In the genomic region with DNA sequence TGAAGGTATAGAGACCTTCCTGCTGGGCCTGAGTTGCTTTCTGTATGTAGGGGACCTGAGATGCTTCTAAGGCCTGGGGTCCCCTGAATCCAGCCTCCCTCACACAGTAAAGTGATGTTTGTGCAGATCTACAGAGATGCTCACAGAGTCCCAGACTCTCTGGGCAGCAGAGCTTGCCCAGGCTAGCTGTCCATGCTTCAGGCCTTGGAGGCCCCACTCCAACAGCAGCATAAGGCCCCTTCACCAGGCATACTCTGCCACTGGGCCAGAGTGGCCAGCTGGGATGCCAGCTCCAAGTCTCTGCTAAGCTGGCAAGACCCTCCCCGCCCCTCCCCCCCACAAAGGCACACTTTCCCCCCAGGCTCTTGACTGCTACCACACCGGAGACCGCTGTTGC, we compare ENCODE assay signal across 20 mouse cellular contexts. TPM values are rescaled to one million over a fixed set of nuclear protein-coding genes. Genes with fewer than 3 reads are reported as not detected.
DNase-seq lines count a peak whose midpoint lies in the region; ATAC-seq and TF ChIP-seq lines count a peak whose summit lies in the region.
"Had no signal": no experiment of that assay in that cellular context is flagged by ENCODE, and none has a peak within 500 bp of the region (broad histone marks: within the 10 kb centered on the region; RNA-seq: fewer than 3 reads in every experiment).

No protein-coding gene starts in this region.

- 10% methylated on average over 3 of the region's 3 CpGs for WGBS in midbrain, embryonic 10.5 days
- 13% methylated on average over 2 of the region's 3 CpGs for WGBS in midbrain, postnatal 0 days
- 2% methylated on average over 3 of the region's 3 CpGs for WGBS in midbrain, embryonic 11.5 days

- ATAC-seq in midbrain, postnatal 0 days (ENCODE audit: low FRiP score) = no peak
- ATAC-seq in midbrain, embryonic 11.5 days (ENCODE audit: low FRiP score) = no peak

- TF ChIP-seq CTCF in midbrain, postnatal 0 days (IDR thresholded peaks at IDR 0.05) = no peak

- H3K36me3 ChIP-seq in midbrain, embryonic 10.5 days = no peaks in the 10 kb centered on the region
- H3K36me3 ChIP-seq in midbrain, postnatal 0 days (ENCODE audit: insufficient read depth, low read length) = no peaks in the 10 kb centered on the region
- no peaks in the 10 kb centered on the region for H3K36me3 ChIP-seq in midbrain, embryonic 11.5 days (ENCODE audit: control insufficient read depth, insufficient read depth, low read length)
- H3K36me3 ChIP-seq: embryonic facial prominence, embryonic 12.5 days; G1E had no signal

- H3K4me3 ChIP-seq in midbrain, embryonic 10.5 days = no peak overlapping the region
- no peak overlapping the region for H3K4me3 ChIP-seq in midbrain, postnatal 0 days (ENCODE audit: low read depth, low read length)
- H3K4me3 ChIP-seq in midbrain, embryonic 11.5 days (ENCODE audit: low read depth, low read length) = no peak overlapping the region
- H3K4me3 ChIP-seq: embryonic facial prominence, embryonic 12.5 days; megakaryocyte, embryonic 14.5 days had no signal

- H3K9me3 ChIP-seq in midbrain, embryonic 10.5 days (replicated peaks) = no peaks in the 10 kb centered on the region
- H3K9me3 ChIP-seq in midbrain, postnatal 0 days (ENCODE audit: low read length) = no peaks in the 10 kb centered on the region
- H3K9me3 ChIP-seq in midbrain, embryonic 11.5 days (ENCODE audit: control insufficient read depth, low read length) = no peaks in the 10 kb centered on the region
- H3K9me3 ChIP-seq: embryonic facial prominence, embryonic 12.5 days; G1E; megakaryocyte, embryonic 14.5 days had no signal

- H3K4me2 ChIP-seq in midbrain, postnatal 0 days (ENCODE audit: low read depth, low read length, poor library complexity, severe bottlenecking) = no peak overlapping the region
- H3K4me2 ChIP-seq in midbrain, embryonic 11.5 days = 0 out of 2 replicates have a peak overlapping the region, but pooled peaks have one; percentile 4
- H3K4me2 ChIP-seq: embryonic facial prominence, embryonic 12.5 days; lung, embryonic 14.5 days had no signal

- peaks cover 99% of the 10 kb centered on the region for H3K27me3 ChIP-seq in midbrain, embryonic 10.5 days (ENCODE audit: low read depth, poor library complexity, severe bottlenecking)
- H3K27me3 ChIP-seq in midbrain, postnatal 0 days (ENCODE audit: insufficient read depth, low read length) = peaks cover 45% of the 10 kb centered on the region
- H3K27me3 ChIP-seq in midbrain, embryonic 11.5 days (ENCODE audit: control insufficient read depth, insufficient read depth, low read length) = peaks cover 83% of the 10 kb centered on the region

- DNase-seq in embryo, embryonic 9.5 days (ENCODE audit: extremely low spot score) = peak; percentile 29
- DNase-seq in embryo, embryonic 10 days (ENCODE audit: low spot score) = no peak
- peak; percentile 42 for DNase-seq in midbrain, embryonic 10.5 days (ENCODE audit: low spot score)
- no peak for DNase-seq in midbrain, postnatal 0 days (ENCODE audit: low spot score)
- peak; percentile 93 for DNase-seq in midbrain, embryonic 11.5 days (ENCODE audit: low spot score, missing footprints)
- no peak for DNase-seq in frontal cortex, adult 2 months (ENCODE audit: extremely low spot score in 1 of 2, low spot score in 1 of 2)
- no peak for DNase-seq in kidney, postnatal 10 days
- DNase-seq in urinary bladder, postnatal 4 days (ENCODE audit: low spot score in 2 of 2) = no peak
- DNase-seq: adrenal gland, postnatal 36 days; B cell, adult 2 months; heart, postnatal 36 days; kidney, postnatal 36 days; layer of hippocampus, postnatal 36 days; lung, embryonic 14.5 days; right cerebral cortex, postnatal 4 days; thymus, postnatal 14 days had no signal

- H3K27ac ChIP-seq in midbrain, embryonic 10.5 days (replicated peaks) = peak overlapping the region; percentile 69
- H3K27ac ChIP-seq in midbrain, postnatal 0 days (ENCODE audit: low read depth, low read length) = no peak overlapping the region
- H3K27ac ChIP-seq in midbrain, embryonic 11.5 days (ENCODE audit: low read depth, low read length) = peak overlapping the region; percentile 52
- H3K27ac ChIP-seq: embryonic facial prominence, embryonic 12.5 days had no signal

- H3K4me1 ChIP-seq in midbrain, embryonic 10.5 days = peaks cover 63% of the 10 kb centered on the region
- H3K4me1 ChIP-seq in midbrain, postnatal 0 days (ENCODE audit: insufficient read depth, low read length) = no peaks in the 10 kb centered on the region
- H3K4me1 ChIP-seq in midbrain, embryonic 11.5 days (ENCODE audit: control insufficient read depth, insufficient read depth, low read length) = peaks cover 22% of the 10 kb centered on the region
- H3K4me1 ChIP-seq: embryonic facial prominence, embryonic 12.5 days had no signal

- H3K9ac ChIP-seq in midbrain, postnatal 0 days (replicated peaks; ENCODE audit: low read length, poor library complexity, severe bottlenecking) = no peak overlapping the region
- H3K9ac ChIP-seq in midbrain, embryonic 11.5 days (ENCODE audit: low read length) = no peak overlapping the region
- H3K9ac ChIP-seq: embryonic facial prominence, embryonic 12.5 days; lung, embryonic 14.5 days had no signal

RNA-seq across cellular contexts. Expression of gene Uncx, which starts 5.6 kb away (rescaled TPM):
- polyA plus RNA-seq in midbrain, embryonic 10.5 days (2016; fragmentation: Nextera tagmentation; extraction: Ambion mirVana) = 18.8 and 36.7 TPM in 2 replicates
- total RNA-seq in midbrain, postnatal 0 days (2014; rRNA removed) = 21.2 and 24.3 TPM in 2 replicates
- 15.5 and 20.0 TPM in 2 replicates for polyA plus RNA-seq in midbrain, postnatal 0 days (2015; fragmentation: Nextera tagmentation; extraction: Ambion mirVana)
- 41.8 and 46.4 TPM in 2 replicates for polyA plus RNA-seq in midbrain, embryonic 11.5 days (2014; fragmentation: Nextera tagmentation; extraction: Ambion mirVana)
- polyA plus RNA-seq in frontal cortex, adult 2 months (2012; rRNA removed) = 0.08 and 0.44 TPM in 2 replicates
- total RNA-seq: adrenal gland, postnatal 36 days; G1E; granulocyte monocyte progenitor cell, adult 5-6 weeks; heart, postnatal 36 days had no signal
- polyA plus RNA-seq: G1E; lung, embryonic 14.5 days had no signal

RNA-seq across cellular contexts. Expression of gene Zfand2a, which starts 53.4 kb away (rescaled TPM):
- polyA plus RNA-seq in midbrain, embryonic 10.5 days (2016; fragmentation: Nextera tagmentation; extraction: Ambion mirVana) = 9.1 and 12.2 TPM in 2 replicates
- 56.5 and 60.6 TPM in 2 replicates for total RNA-seq in midbrain, postnatal 0 days (2014; rRNA removed)
- 30.4 and 35.0 TPM in 2 replicates for polyA plus RNA-seq in midbrain, postnatal 0 days (2015; fragmentation: Nextera tagmentation; extraction: Ambion mirVana)
- polyA plus RNA-seq in midbrain, embryonic 11.5 days (2014; fragmentation: Nextera tagmentation; extraction: Ambion mirVana) = 4.4 and 6.9 TPM in 2 replicates
- polyA plus RNA-seq in frontal cortex, adult 2 months (2012; rRNA removed) = 45.4 and 49.0 TPM in 2 replicates

Comparison
In these comparisons a context has a peak if more than half of its experiments do, and no peak if none do; other contexts are left out.
1. DNase-seq: peak in embryo, embryonic 9.5 days (single experiment), midbrain, embryonic 10.5 days (single experiment) and midbrain, embryonic 11.5 days (single experiment); none in embryo, embryonic 10 days (single experiment), midbrain, postnatal 0 days (single experiment), frontal cortex, adult 2 months (0 of 2), kidney, postnatal 10 days (single experiment) and urinary bladder, postnatal 4 days (0 of 2).
2. RNA of gene Uncx, which starts 5.6 kb away (polyA plus RNA-seq): 41.8 to 46.4 TPM in midbrain, embryonic 11.5 days, 15.5 to 20.0 TPM in midbrain, postnatal 0 days and 18.8 to 36.7 TPM in midbrain, embryonic 10.5 days; 0.08 to 0.44 TPM in frontal cortex, adult 2 months; every median in the first group is over 10 times any median in the second.